Mouse (Mus musculus) hindbrain, postnatal 0 days (tissue): Measurements from ENCODE around the gene Reg3b. TPM values are rescaled to one million over a fixed set of nuclear protein-coding genes. Genes with fewer than 3 reads are reported as not detected.
"Not testable (repeated sequence)": the region's sequence is repeated elsewhere in the genome, so short reads cannot be mapped to it uniquely, and the experiment has no call there.

ENCODE experiments used
- ATAC-seq: fragments of 200-750 bp; cut with Nextera tagmentation; 2 replicates; pipeline ENCODE4 v1.8.0; 2017; ENCODE audit warnings: mild to moderate bottlenecking, moderate TSS enrichment, moderate library complexity
- DNase-seq: peaks from one replicate; pipeline ENCODE4 v3.0.0-alpha.2; 2015; ENCODE audit warnings: low spot score
- H3K27ac ChIP-seq: fragments of 300-500 bp; sonication (generic); 2 replicates; pipeline ENCODE4 v1.5.1; 2014; ENCODE audit warnings: mild to moderate bottlenecking
- H3K27me3 ChIP-seq: fragments of 300-500 bp; sonication (generic); 2 replicates; pipeline ENCODE4 v1.6.1; 2014; ENCODE audit warnings: low read length, mixed read lengths; ENCODE audit not compliant: insufficient read depth
- H3K36me3 ChIP-seq: fragments of 300-500 bp; sonication (generic); 2 replicates; pipeline ENCODE4 v1.6.1; 2014; ENCODE audit warnings: low read length, mixed read lengths; ENCODE audit not compliant: insufficient read depth
- H3K4me1 ChIP-seq: fragments of 300-500 bp; sonication (generic); 2 replicates; pipeline ENCODE4 v1.6.1; 2014; ENCODE audit warnings: antibody characterized with exemption, low read length, mixed read lengths; ENCODE audit not compliant: insufficient read depth
- H3K4me2 ChIP-seq: fragments of 300-500 bp; sonication (generic); 2 replicates; pipeline ENCODE4 v1.6.1; 2014; ENCODE audit warnings: low read depth, mild to moderate bottlenecking, low read length, moderate library complexity, mixed read lengths
- H3K4me3 ChIP-seq: fragments of 300-500 bp; sonication (generic); 2 replicates; pipeline ENCODE4 v1.5.1; 2014; ENCODE audit warnings: low read length
- H3K9ac ChIP-seq: fragments of 300-500 bp; sonication (generic); replicated peaks from 2 replicates; pipeline ENCODE4 v1.6.1; 2014; ENCODE audit warnings: mild to moderate bottlenecking, low read length, moderate library complexity, mixed read lengths
- H3K9me3 ChIP-seq: fragments of 300-500 bp; sonication (generic); 2 replicates; pipeline ENCODE4 v1.6.1; 2016; ENCODE audit warnings: low read length, mixed read lengths
- CTCF ChIP-seq: IDR thresholded peaks from 2 replicates; pipeline ENCODE4 v1.5.1; 2016; ENCODE audit warnings: antibody characterized with exemption, control low read depth, low read depth
- WGBS: fragments of 180-500 bp; shearing (Covaris S2); extraction: QIAGEN DNeasy Blood & Tissue Kit; methylation state at CpG from one replicate; pipeline ENCODE4 v1.1.7; 2014; 5-methylcytosine and 5-hydroxymethylcytosine counted together
- polyA plus RNA-seq: library from polyadenylated mRNA; unstranded; fragments of >200 nt; fragmentation: Nextera tagmentation; extraction: Ambion mirVana; gene quantifications from 2 replicates; pipeline ENCODE4 v1.2.1, GENCODE M21; 2015
- total RNA-seq: library from RNA; depleted of rRNA; stranded (reverse); fragments of >200 nt; gene quantifications from 2 replicates; pipeline ENCODE4 v1.2.3, GENCODE M21; 2014; rRNA removed

The Reg3b gene
- total and polyA plus RNA-seq, 2 experiments from 2014 or later: 7.7 to 10.5 TPM

DNA sequence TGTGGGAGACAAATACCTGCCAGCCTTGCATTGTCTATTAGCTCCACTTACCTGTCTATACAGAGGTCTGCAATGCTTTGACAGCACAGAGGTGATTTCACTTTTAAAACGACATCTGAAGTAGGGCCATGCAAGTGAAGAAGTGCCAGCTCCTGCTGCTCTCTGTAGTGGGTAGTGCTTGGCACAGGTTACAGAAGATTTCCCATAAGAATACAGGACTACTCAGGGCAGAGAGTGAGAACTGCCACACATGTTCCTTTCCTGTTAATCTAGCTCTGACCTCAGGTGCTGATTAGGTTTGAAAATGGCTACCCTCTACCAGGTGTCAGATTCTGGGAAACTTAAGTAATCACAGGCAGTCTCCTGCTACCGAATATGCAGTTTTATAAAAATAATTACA, 8.3 kb downstream of the Reg3b start, which contains the start of gene Reg3d:
TSS of gene Reg3d (minus strand) at position 101 of the 400 bp plus-strand sequence.
- no peak for ATAC-seq

DNA sequence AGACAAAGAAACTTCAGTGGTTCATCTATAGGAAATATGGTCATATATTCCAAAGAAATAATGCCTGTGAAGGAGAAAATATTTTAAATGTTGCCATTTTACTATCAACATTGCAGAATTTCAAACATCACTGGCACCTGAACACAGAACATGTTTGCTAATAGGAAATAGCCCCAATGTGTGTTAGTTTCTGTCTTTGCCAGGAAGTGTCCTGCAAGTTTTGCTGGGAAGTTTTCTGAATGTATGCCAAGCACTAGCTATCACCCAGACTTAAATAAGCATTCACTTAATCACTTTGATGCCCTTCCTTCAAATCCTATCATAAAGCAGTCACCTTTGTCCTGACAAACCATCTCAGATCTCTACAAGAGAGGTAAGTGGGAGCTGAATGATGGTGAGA, 10.0 kb downstream of the Reg3b start, which contains the start of gene Reg3a:
TSS of gene Reg3a (plus strand) at position 301 of the 400 bp plus-strand sequence.
- Histone ChIP-seq H3K9me3 (no peaks in the 10 kb centered on the region), H3K4me1 (no peaks in the 10 kb centered on the region), H3K4me3 (no peak within 1 kb of the TSS), H3K27ac (no peak within 1 kb of the TSS), H3K4me2 (no peak within 1 kb of the TSS), H3K27me3 (no peaks in the 10 kb centered on the region), H3K9ac (no peak within 1 kb of the TSS), H3K36me3 (no peaks in the 10 kb centered on the region)
- ATAC-seq (no peak), DNase-seq (no peak)
- no peak for TF ChIP-seq CTCF

More for the DNA sequence above, 8.3 kb downstream of the Reg3b start, which contains the start of gene Reg3d:
- Histone ChIP-seq H3K36me3 (no peaks in the 10 kb centered on the region), H3K4me3 (no peak within 1 kb of the TSS), H3K4me2 (no peak within 1 kb of the TSS), H3K4me1 (no peaks in the 10 kb centered on the region), H3K27me3 (no peaks in the 10 kb centered on the region), H3K9ac (no peak within 1 kb of the TSS), H3K9me3 (no peaks in the 10 kb centered on the region), H3K27ac (no peak within 1 kb of the TSS)
- WGBS: 67% methylated on average over 2 of the region's 2 CpGs
- no peak for TF ChIP-seq CTCF
- no peak for DNase-seq

DNA sequence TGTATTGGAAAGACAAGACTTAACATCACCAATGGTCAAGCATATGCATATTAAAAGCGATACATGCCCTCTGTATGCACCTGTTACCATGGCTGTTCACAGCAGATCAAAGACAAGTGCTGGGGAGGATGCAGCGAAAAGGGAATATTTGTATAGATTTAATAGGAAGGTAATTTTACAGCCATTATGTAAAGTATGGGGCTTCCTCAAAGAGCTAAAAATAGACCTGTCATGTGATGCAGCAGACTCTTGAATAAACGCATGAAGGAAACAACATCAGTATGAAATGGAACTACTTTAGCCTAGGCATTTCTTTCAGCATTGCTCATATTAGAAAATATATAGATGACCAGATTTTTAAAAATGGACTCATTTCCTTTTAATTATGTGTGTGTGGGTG, 15.2 kb downstream of the Reg3b start:
- H3K4me2 ChIP-seq: no peak overlapping the region
- ATAC-seq (no peak), DNase-seq (no peak)

DNA sequence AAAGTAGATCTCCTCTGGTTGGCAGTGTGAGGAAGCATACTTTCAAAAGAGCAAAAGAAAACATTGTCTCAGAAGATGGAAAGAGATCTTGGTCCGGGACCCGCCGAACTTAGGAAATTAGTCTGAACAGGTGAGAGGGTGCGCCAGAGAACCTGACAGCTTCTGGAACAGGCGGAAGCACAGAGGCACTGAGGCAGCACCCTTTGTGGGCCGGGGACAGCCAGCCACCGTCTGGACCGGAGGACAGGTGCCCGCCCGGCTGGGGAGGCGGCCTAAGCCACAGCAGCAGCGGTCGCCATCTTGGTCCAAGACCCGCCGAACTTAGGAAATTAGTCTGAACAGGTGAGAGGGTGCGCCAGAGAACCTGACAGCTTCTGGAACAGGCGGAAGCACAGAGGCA, 24.9 kb downstream of the Reg3b start, which contains the start of gene Reg2:
TSS of gene Reg2 (plus strand) at position 301 of the 400 bp plus-strand sequence.
- H3K27ac ChIP-seq: not testable (repeated sequence)

More for the DNA sequence above, 15.2 kb downstream of the Reg3b start:
- Histone ChIP-seq H3K9me3 (no peaks in the 10 kb centered on the region), H3K4me3 (no peak overlapping the region), H3K27me3 (no peaks in the 10 kb centered on the region), H3K4me1 (no peaks in the 10 kb centered on the region), H3K27ac (no peak overlapping the region), H3K36me3 (no peaks in the 10 kb centered on the region), H3K9ac (no peak overlapping the region)
- WGBS: 68% methylated on average over 3 of the region's 3 CpGs
- no peak for TF ChIP-seq CTCF

DNA sequence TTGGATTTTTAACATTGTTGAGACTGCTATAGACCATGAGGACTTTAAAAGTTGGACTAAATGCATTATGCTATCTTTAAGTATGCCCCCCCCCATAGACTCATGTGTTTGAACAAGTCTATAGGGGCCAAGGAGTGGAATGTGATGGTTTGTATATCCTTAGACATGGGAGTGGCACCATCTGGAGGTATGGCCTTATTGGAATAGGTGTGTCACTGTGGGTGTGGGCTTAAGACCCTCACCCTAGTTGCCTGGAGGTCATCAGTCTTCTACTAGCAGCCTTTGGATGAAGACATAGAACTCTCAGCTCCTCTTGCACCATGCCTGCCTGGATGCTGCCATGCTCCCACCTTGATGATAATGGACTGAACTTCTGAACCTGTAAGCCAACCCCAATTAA, 52.0 kb downstream of the Reg3b start, which contains the start of gene Reg1:
TSS of gene Reg1 (plus strand) at position 301 of the 400 bp plus-strand sequence.
- not testable (repeated sequence) for H3K36me3 ChIP-seq, DNase-seq, ATAC-seq, H3K4me3 ChIP-seq, H3K27ac ChIP-seq, H3K4me2 ChIP-seq, H3K27me3 ChIP-seq, H3K9ac ChIP-seq, H3K9me3 ChIP-seq, H3K4me1 ChIP-seq

More for the DNA sequence above, 24.9 kb downstream of the Reg3b start, which contains the start of gene Reg2:
- H3K4me3 ChIP-seq, H3K36me3 ChIP-seq, H3K27me3 ChIP-seq, ATAC-seq, DNase-seq, H3K9me3 ChIP-seq, H3K4me2 ChIP-seq, H3K4me1 ChIP-seq, H3K9ac ChIP-seq: not testable (repeated sequence)
- 98% methylated on average over 4 of the region's 17 CpGs for WGBS

Other genes with a start within 250 kb of the Reg3b start
- not detected in 2 replicates for gene Reg3d, start 8.2 kb downstream of the Reg3b start, total RNA-seq
- not detected in 2 replicates for gene Reg3d, start 8.2 kb downstream of the Reg3b start, polyA plus RNA-seq
- gene Reg3a, start 10.1 kb downstream of the Reg3b start, total RNA-seq: 0.16 TPM in 1 of 2 replicates, not detected in the other
- not detected in 2 replicates for gene Reg3a, start 10.1 kb downstream of the Reg3b start, polyA plus RNA-seq
- not detected in 2 replicates for gene Reg2, start 25.0 kb downstream of the Reg3b start, total RNA-seq
- gene Reg2, start 25.0 kb downstream of the Reg3b start, polyA plus RNA-seq: not detected in 2 replicates
- gene Reg1, start 52.1 kb downstream of the Reg3b start, total RNA-seq: not detected in 2 replicates
- gene Reg1, start 52.1 kb downstream of the Reg3b start, polyA plus RNA-seq: not detected in 2 replicates
- gene Reg3g, start 98.2 kb downstream of the Reg3b start, total RNA-seq: not detected in 2 replicates
- gene Reg3g, start 98.2 kb downstream of the Reg3b start, polyA plus RNA-seq: not detected in 2 replicates